Mouse (Mus musculus) kidney, embryonic 15.5 days (tissue): ENCODE data around the gene Tomm40l. TPM values are rescaled to one million over a fixed set of nuclear protein-coding genes. Genes with fewer than 3 reads are reported as not detected.

Source experiments
- ATAC-seq: fragments of 200-750 bp; cut with Nextera tagmentation; replicated peaks from 2 replicates; pipeline ENCODE4 v1.8.0; 2017; ENCODE audit warnings: moderate TSS enrichment; ENCODE audit not compliant: low FRiP score
- H3K27ac ChIP-seq: fragments of 300-500 bp; sonication (generic); 2 replicates; pipeline ENCODE4 v1.5.1; 2015; ENCODE audit warnings: mild to moderate bottlenecking, inconsistent platforms
- H3K27me3 ChIP-seq: fragments of 300-500 bp; sonication (generic); 2 replicates; pipeline ENCODE4 v1.6.1; 2015; ENCODE audit warnings: inconsistent platforms
- H3K36me3 ChIP-seq: fragments of 300-500 bp; sonication (generic); 2 replicates; pipeline ENCODE4 v1.6.1; 2015; ENCODE audit warnings: inconsistent platforms
- H3K4me1 ChIP-seq: fragments of 300-500 bp; sonication (generic); 2 replicates; pipeline ENCODE4 v1.6.1; 2015; ENCODE audit warnings: inconsistent platforms
- H3K4me2 ChIP-seq: fragments of 300-500 bp; sonication (generic); 2 replicates; pipeline ENCODE4 v1.6.1; 2015; ENCODE audit warnings: moderate library complexity, mild to moderate bottlenecking, inconsistent platforms
- H3K4me3 ChIP-seq: fragments of 300-500 bp; sonication (generic); replicated peaks from 2 replicates; pipeline ENCODE4 v1.5.1; 2015; ENCODE audit warnings: mild to moderate bottlenecking, inconsistent platforms
- H3K9ac ChIP-seq: fragments of 300-500 bp; sonication (generic); 2 replicates; pipeline ENCODE4 v1.6.1; 2015; ENCODE audit warnings: mild to moderate bottlenecking, inconsistent platforms
- H3K9me3 ChIP-seq: fragments of 300-500 bp; sonication (generic); replicated peaks from 2 replicates; pipeline ENCODE4 v1.6.1; 2016; ENCODE audit warnings: inconsistent platforms
- WGBS: fragments of 180-500 bp; shearing (Covaris S2); methylation state at CpG from one replicate; pipeline ENCODE4 v1.1.7; 2015; ENCODE audit warnings: mixed read lengths; 5-methylcytosine and 5-hydroxymethylcytosine counted together
- polyA plus RNA-seq: library from polyadenylated mRNA; unstranded; fragments of >200 nt; fragmentation: Nextera tagmentation; extraction: Ambion mirVana; gene quantifications from 2 replicates; pipeline ENCODE4 v1.2.1, GENCODE M21; 2015

Gene Tomm40l
- 35.1 and 35.4 TPM in 2 replicates for polyA plus RNA-seq

- 1% methylated on average over 28 of the region's 28 CpGs for WGBS
- Histone ChIP-seq H3K36me3 (peaks cover 27% of the 10 kb centered on the region), H3K4me2 (peak within 1 kb of the TSS; percentile 73), H3K27me3 (no peaks in the 10 kb centered on the region), H3K27ac (peak within 1 kb of the TSS; percentile 95), H3K4me1 (peaks cover 20% of the 10 kb centered on the region), H3K4me3 (peak within 1 kb of the TSS; percentile 74), H3K9ac (peak within 1 kb of the TSS; percentile 59), H3K9me3 (no peaks in the 10 kb centered on the region)
- ATAC-seq: peak; percentile 98
These were observed at the start of gene Tomm40l for GRCm38 (mm10) chr1:171222238-171223155. Tomm40l (minus strand) TSS chr1:171222514.

GRCm38 (mm10) chr1:171272086-171272485 lies 49.8 kb upstream of the Tomm40l start:
- Histone ChIP-seq H3K27me3 (no peaks in the 10 kb centered on the region), H3K36me3 (peaks cover 55% of the 10 kb centered on the region), H3K4me3 (peak overlapping the region; percentile 82), H3K9me3 (no peaks in the 10 kb centered on the region), H3K4me1 (peaks cover 24% of the 10 kb centered on the region), H3K9ac (0 out of 2 replicates have a peak overlapping the region, but pooled peaks have one; percentile 69), H3K27ac (no peak overlapping the region), H3K4me2 (peak overlapping the region; percentile 87)
- WGBS: 93% methylated on average over 3 of the region's 3 CpGs
- no peak for ATAC-seq

- WGBS: 65% methylated on average over 10 of the region's 10 CpGs
- Histone ChIP-seq H3K27me3 (no peaks in the 10 kb centered on the region), H3K36me3 (peaks cover 50% of the 10 kb centered on the region), H3K27ac (0 out of 2 replicates have a peak overlapping the region, but pooled peaks have one; percentile 85), H3K4me1 (peaks cover 24% of the 10 kb centered on the region), H3K9me3 (no peaks in the 10 kb centered on the region), H3K4me3 (peak overlapping the region; percentile 82), H3K9ac (0 out of 2 replicates have a peak overlapping the region, but pooled peaks have one; percentile 69), H3K4me2 (peak overlapping the region; percentile 87)
- ATAC-seq: no peak
These were observed 49.3 kb upstream of the Tomm40l start for GRCm38 (mm10) chr1:171271622-171272021.

GRCm38 (mm10) chr1:171271196-171271595 lies 48.9 kb upstream of the Tomm40l start:
- H3K9ac ChIP-seq: peak overlapping the region; percentile 69
- H3K9me3 ChIP-seq: no peaks in the 10 kb centered on the region
- no peaks in the 10 kb centered on the region for H3K27me3 ChIP-seq
- peaks cover 24% of the 10 kb centered on the region for H3K4me1 ChIP-seq
- H3K36me3 ChIP-seq: peaks cover 46% of the 10 kb centered on the region
- WGBS: 40% methylated on average over 9 of the region's 9 CpGs
- peak overlapping the region; percentile 87 for H3K4me2 ChIP-seq
- ATAC-seq: no peak
- peak overlapping the region; percentile 82 for H3K4me3 ChIP-seq
- peak overlapping the region; percentile 85 for H3K27ac ChIP-seq

GRCm38 (mm10) chr1:171270573-171270900 lies 48.2 kb upstream of the Tomm40l start:
- peak; percentile 90 for ATAC-seq
- Histone ChIP-seq H3K27me3 (no peaks in the 10 kb centered on the region), H3K27ac (peak overlapping the region; percentile 85)

GRCm38 (mm10) chr1:171269848-171270572 lies 47.7 kb upstream of the Tomm40l start, which contains the start of gene B4galt3:
B4galt3 (plus strand) TSS chr1:171270328.
- Histone ChIP-seq H3K4me2 (peak within 1 kb of the TSS; percentile 87), H3K9ac (peak within 1 kb of the TSS; percentile 69), H3K36me3 (peaks cover 34% of the 10 kb centered on the region), H3K4me3 (peak within 1 kb of the TSS; percentile 82), H3K27ac (peak within 1 kb of the TSS; percentile 85), H3K4me1 (peaks cover 24% of the 10 kb centered on the region), H3K27me3 (no peaks in the 10 kb centered on the region), H3K9me3 (no peaks in the 10 kb centered on the region)
- 3% methylated on average over 36 of the region's 36 CpGs for WGBS
- ATAC-seq: peak; percentile 95

More at GRCm38 (mm10) chr1:171270573-171270900, 48.2 kb upstream of the Tomm40l start:
- no peaks in the 10 kb centered on the region for H3K9me3 ChIP-seq
- WGBS: under 1% methylated on average over 17 of the region's 19 CpGs
- peak overlapping the region; percentile 69 for H3K9ac ChIP-seq
- peak overlapping the region; percentile 87 for H3K4me2 ChIP-seq
- peaks cover 24% of the 10 kb centered on the region for H3K4me1 ChIP-seq
- H3K4me3 ChIP-seq: peak overlapping the region; percentile 82
- H3K36me3 ChIP-seq: peaks cover 39% of the 10 kb centered on the region

GRCm38 (mm10) chr1:171268341-171268740 lies 46.0 kb upstream of the Tomm40l start:
- Histone ChIP-seq H3K36me3 (peaks cover 17% of the 10 kb centered on the region), H3K4me3 (no peak overlapping the region), H3K27me3 (no peaks in the 10 kb centered on the region), H3K4me1 (peaks cover 29% of the 10 kb centered on the region), H3K27ac (no peak overlapping the region), H3K9me3 (no peaks in the 10 kb centered on the region), H3K9ac (no peak overlapping the region), H3K4me2 (no peak overlapping the region)
- WGBS: 67% methylated on average over 1 of the region's 1 CpGs
- ATAC-seq: no peak

GRCm38 (mm10) chr1:171265971-171266744 lies 43.8 kb upstream of the Tomm40l start:
- peaks cover 31% of the 10 kb centered on the region for H3K4me1 ChIP-seq
- 76% methylated on average over 4 of the region's 4 CpGs for WGBS
- no peak overlapping the region for H3K9ac ChIP-seq
- no peaks in the 10 kb centered on the region for H3K36me3 ChIP-seq
- no peak overlapping the region for H3K27ac ChIP-seq
- no peak overlapping the region for H3K4me3 ChIP-seq
- H3K9me3 ChIP-seq: no peaks in the 10 kb centered on the region
- no peak for ATAC-seq
- no peak overlapping the region for H3K4me2 ChIP-seq
- H3K27me3 ChIP-seq: no peaks in the 10 kb centered on the region

GRCm38 (mm10) chr1:171263666-171264461 lies 41.5 kb upstream of the Tomm40l start:
- Histone ChIP-seq H3K4me1 (peaks cover 27% of the 10 kb centered on the region), H3K36me3 (peaks cover 8% of the 10 kb centered on the region), H3K9ac (no peak overlapping the region), H3K27ac (peak overlapping the region; percentile 90), H3K4me2 (peak overlapping the region; percentile 50; the same call in 1 of the 2 replicates), H3K27me3 (no peaks in the 10 kb centered on the region), H3K9me3 (no peaks in the 10 kb centered on the region), H3K4me3 (no peak overlapping the region)
- 78% methylated on average over 3 of the region's 3 CpGs for WGBS
- ATAC-seq: no peak

GRCm38 (mm10) chr1:171263185-171263611 lies 40.9 kb upstream of the Tomm40l start:
- Histone ChIP-seq H3K4me1 (peaks cover 27% of the 10 kb centered on the region), H3K27ac (peak overlapping the region; percentile 95), H3K4me3 (peak overlapping the region; percentile 18; the same call in 1 of the 2 replicates), H3K36me3 (peaks cover 13% of the 10 kb centered on the region), H3K27me3 (no peaks in the 10 kb centered on the region), H3K4me2 (peak overlapping the region; percentile 50), H3K9ac (no peak overlapping the region), H3K9me3 (no peaks in the 10 kb centered on the region)
- 11% methylated on average over 2 of the region's 2 CpGs for WGBS
- ATAC-seq: peak; percentile 85
